Mouse (Mus musculus) cortical plate, adult 2 months (tissue): ENCODE data around the gene Sephs1. TPM values are rescaled to one million over a fixed set of nuclear protein-coding genes. Genes with fewer than 3 reads are reported as not detected.

ENCODE experiments used
- H3K27ac ChIP-seq: fragments of 200-500 bp; 2 replicates; pipeline ENCODE4 v1.5.1; 2012; ENCODE audit warnings: low read length, control low read depth, inconsistent platforms; ENCODE audit not compliant: insufficient read depth
- H3K4me1 ChIP-seq: fragments of 200-500 bp; 2 replicates; pipeline ENCODE4 v1.6.1; 2011; ENCODE audit warnings: low read length; ENCODE audit not compliant: control insufficient read depth, insufficient read depth
- H3K4me3 ChIP-seq: fragments of 200-500 bp; 2 replicates; pipeline ENCODE4 v1.5.1; 2011; ENCODE audit warnings: mild to moderate bottlenecking, low read length, control low read depth; ENCODE audit not compliant: insufficient read depth
- CTCF ChIP-seq: fragments of 200-500 bp; IDR thresholded peaks from 2 replicates; pipeline ENCODE4 v1.5.1; 2011; ENCODE audit warnings: mild to moderate bottlenecking, control low read depth, low read length; ENCODE audit not compliant: insufficient read depth; ENCODE audit errors: extremely low read depth
- POLR2A ChIP-seq: fragments of 200-500 bp; IDR thresholded peaks from 2 replicates; pipeline ENCODE4 v1.6.1; 2011; ENCODE audit warnings: mild to moderate bottlenecking, low read length, control low read depth; ENCODE audit not compliant: insufficient read depth; ENCODE audit errors: extremely low read depth
- polyA plus RNA-seq: library from polyadenylated mRNA; depleted of rRNA; stranded (reverse); fragments of >200 nt; gene quantifications from 2 replicates; pipeline ENCODE4 v1.2.3, GENCODE M21; 2012; rRNA removed

Gene Sephs1
- 16.7 and 17.5 TPM in 2 replicates for polyA plus RNA-seq

DNA sequence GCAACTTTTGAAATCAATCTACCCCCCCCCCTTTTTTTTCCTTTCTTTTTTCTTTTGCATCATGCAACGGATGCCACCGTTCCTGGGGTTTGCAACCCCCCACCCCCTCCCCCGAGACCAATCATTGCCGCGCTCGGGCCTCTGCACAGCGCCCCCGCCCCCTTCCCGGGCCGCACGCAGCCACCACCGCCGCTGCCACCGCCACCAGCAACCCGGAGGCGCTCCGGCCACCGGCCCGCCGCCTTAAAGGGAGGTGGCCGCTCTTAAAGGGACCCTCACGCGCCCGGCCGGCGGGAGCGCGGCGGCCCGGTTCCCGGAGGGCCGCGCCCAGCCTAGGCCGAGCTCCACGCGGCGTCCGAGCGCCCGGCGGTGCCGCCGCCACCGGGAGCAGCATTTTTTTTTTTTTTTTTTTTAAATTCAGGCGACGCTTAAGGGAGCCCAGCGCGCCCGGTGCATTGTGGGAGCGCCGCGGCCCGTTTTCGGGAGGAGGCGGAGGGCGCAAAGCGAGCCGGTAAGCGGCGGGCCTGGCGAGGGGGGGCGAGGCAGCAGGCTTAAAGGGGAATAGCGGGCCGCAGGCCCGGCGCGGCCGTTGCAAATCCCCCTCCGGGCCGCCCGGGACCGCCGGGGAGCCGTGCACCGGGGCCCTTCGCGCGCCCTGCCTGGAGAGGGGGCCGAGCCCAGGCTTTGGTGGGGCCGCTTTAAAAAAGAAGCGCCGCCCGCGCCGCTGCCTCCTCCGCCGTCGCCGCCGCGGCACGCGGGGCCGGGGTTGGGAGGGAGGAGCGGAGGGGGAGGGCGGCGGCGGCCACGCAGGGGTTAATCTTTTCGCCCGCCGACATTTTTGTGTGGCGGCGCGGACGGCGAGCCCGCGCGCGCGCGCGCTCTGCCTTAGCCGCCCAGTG lies at the start of gene Sephs1:
TSS of gene Sephs1 (plus strand) at position 215 of the 899 bp plus-strand sequence.
- TF ChIP-seq CTCF (no peak), POLR2A (no peak)
- peaks cover 4% of the 10 kb centered on the region for H3K4me1 ChIP-seq
- H3K27ac ChIP-seq = peak within 1 kb of the TSS; percentile 96
- peak within 1 kb of the TSS; percentile 84 for H3K4me3 ChIP-seq

DNA sequence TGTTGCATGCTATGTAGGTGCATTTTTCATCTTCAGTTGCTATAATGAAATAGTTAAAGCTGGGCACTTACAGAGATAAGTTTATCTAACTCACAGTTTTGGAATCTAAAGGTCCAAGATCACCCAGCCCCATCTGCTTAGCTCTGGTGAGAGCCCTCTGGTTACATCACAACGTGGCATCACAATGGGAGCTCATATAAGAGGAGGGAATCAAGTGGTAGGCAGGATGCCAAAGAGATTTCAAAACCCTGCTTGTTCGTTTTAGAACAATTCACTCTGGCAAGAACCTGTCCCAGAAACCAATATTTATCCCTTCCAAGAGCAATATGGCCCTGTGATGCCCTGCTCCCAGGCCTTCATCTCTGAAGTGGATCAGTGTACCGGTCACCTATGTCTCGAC lies 49.2 kb upstream of the Sephs1 start:
- Histone ChIP-seq H3K4me1 (no peaks in the 10 kb centered on the region), H3K4me3 (no peak overlapping the region), H3K27ac (no peak overlapping the region)
- TF ChIP-seq CTCF = no peak
- TF ChIP-seq POLR2A = no peak

DNA sequence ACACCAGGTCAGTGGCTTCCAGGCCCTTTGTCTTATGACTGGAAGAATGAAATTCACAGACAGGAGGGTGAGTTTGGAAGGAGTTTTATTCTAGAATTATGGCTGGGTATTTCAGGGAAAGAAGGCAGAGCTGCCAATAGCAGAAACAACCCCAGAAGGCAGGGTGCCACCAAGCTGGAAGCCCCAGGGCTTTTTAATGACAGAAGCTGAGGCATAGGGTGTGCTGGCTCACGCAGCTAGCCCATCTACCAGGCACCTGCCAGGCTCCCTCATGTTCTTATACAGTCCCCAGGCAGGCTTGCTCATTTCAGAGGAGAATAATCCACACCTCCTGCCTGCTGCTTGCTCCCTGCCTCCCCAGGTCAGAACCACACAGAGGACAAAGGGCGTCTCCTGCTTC lies 31.9 kb upstream of the Sephs1 start:
- no peaks in the 10 kb centered on the region for H3K4me1 ChIP-seq
- no peak for TF ChIP-seq POLR2A
- TF ChIP-seq CTCF = no peak
- H3K4me3 ChIP-seq = no peak overlapping the region

DNA sequence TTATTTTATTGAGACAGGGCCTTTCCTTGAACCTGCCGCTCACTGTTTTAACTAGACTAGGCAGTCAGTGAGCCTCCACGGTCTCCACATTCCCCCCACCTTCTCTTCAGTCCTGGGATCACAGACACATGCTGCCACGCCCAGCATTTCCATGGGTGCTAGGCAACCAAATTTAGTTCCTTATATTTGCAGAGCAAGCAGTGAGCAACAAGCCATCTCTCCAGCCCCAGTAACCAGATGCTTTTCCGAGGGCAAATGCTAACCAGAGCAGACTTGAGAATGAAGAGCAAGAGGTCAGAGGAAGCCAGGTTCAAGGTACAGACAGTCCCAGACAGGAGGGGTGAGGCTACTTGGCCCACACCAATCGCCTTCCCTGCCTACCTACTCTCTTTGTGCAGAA lies 24.2 kb upstream of the Sephs1 start:
- Histone ChIP-seq H3K27ac (no peak overlapping the region), H3K4me3 (no peak overlapping the region), H3K4me1 (no peaks in the 10 kb centered on the region)
- TF ChIP-seq CTCF (no peak), POLR2A (no peak)

More for the DNA sequence above, 31.9 kb upstream of the Sephs1 start:
- H3K27ac ChIP-seq = no peak overlapping the region

DNA sequence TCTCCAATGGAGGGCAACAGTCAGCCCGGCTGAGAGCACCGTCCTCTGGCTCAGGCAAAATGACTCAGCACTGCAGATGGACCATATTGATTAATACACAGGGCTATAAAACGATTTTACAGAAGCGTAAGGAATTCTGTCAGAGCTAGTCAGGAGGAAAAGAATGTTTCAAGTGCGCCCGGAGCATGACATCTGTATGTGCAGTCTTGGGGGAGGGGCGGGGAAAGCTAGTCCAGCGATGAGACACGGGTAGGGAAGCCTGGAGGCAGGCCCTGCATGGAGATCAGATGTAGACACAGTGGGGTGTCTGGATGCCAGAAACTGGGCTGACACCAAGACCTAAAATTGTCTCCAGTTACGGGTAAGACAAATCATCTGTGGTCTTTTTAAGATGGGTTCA lies 23.2 kb upstream of the Sephs1 start:
- Histone ChIP-seq H3K27ac (no peak overlapping the region), H3K4me3 (no peak overlapping the region), H3K4me1 (no peaks in the 10 kb centered on the region)
- TF ChIP-seq POLR2A = no peak
- TF ChIP-seq CTCF = no peak

DNA sequence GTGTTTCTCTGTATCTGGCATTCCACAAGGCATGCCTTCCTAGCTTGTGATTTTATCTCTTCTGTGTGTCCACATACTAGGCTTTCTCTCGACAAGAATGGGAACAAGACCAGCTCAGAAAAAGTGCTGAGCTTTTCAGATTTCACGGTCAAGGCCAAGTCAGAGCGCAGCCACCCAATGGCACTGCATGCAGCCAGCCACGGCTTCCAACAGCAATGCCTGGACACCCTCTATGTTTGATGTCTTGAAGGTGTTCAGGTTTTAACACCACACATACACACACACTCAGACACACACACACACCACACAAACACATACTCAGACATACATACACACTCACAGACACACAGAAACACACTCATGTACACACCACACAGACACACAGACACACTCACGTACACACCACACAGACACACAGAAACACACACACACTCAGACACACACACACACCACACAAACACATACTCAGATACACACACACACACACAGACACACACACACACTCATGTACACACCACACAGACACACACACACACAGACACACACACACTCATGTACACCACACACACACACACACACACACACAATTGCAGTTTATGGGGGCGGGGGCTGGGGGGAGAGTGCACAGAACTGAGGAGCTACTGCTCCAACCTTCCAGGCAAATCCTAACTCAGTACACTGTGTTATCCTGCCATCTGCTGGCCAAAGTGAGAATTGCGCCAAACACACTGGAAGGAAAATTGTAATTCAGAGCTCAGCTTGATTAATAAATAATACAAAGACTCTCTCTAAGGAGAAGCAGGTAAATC lies 17.2 kb upstream of the Sephs1 start:
- peak; percentile 90 for TF ChIP-seq CTCF
- no peak for TF ChIP-seq POLR2A
- Histone ChIP-seq H3K4me1 (peaks cover 2% of the 10 kb centered on the region; the same call in 1 of the 2 replicates), H3K4me3 (no peak overlapping the region), H3K27ac (no peak overlapping the region)

DNA sequence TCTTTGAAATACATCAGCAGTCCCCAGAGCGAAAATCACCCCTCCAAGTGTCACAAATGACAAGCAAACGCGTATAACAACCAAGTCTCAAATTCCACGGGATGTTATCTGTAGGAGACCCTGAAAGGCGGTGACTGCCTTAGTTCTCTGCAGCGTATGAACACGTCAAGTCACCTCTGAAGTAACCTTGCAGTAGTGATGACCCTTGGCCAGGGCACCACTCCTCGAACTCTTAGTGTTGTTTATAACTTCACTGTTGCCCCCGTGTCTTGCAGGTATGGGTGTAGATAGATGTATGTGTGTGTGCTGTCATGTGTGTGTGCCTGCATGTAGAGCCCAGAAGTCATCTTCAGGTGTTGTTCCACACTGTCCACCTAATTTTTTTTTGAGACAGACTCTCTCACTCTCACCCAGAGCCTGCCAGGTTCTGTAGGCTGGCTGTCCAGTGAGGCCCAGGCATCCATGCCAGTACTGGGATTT lies 16.5 kb upstream of the Sephs1 start:
- no peak overlapping the region for H3K4me3 ChIP-seq
- no peak overlapping the region for H3K27ac ChIP-seq
- TF ChIP-seq CTCF = no peak
- TF ChIP-seq POLR2A = no peak
- peaks cover 2% of the 10 kb centered on the region; the same call in 1 of the 2 replicates for H3K4me1 ChIP-seq

DNA sequence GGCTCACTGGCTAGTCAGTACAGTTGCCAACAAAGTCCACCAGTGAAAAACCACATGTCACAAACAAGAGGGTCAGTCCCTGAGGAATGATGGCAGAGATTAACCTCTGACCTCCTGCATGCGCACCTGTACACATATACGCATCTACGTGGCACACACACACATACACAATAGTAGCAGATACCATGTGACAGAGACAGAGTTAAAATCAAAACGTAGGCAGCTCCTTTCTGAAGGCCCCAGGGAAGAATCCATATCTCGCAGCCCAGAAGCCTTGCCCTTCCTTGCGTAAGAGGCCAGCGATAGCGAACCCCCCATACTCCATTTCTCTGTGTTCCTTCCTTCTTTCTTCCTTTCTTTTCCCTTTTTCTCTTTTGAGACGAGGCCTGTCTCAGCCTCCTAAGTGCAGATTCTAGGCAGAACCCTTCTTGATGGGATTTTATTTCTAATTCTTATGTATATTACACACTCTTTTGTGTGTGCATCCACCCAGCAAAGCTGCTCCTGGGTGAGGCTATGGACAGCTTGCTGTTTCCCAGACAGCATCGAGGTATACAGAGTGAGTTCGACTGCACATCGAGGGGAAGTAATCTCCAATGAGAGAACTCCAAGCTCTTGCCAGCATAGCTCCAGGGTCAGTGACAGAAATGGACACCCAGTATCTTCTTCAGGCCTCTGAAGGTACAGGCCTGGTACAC lies 13.2 kb upstream of the Sephs1 start:
- Histone ChIP-seq H3K4me1 (peaks cover 2% of the 10 kb centered on the region; the same call in 1 of the 2 replicates), H3K4me3 (no peak overlapping the region), H3K27ac (no peak overlapping the region)
- no peak for TF ChIP-seq CTCF
- TF ChIP-seq POLR2A = no peak

DNA sequence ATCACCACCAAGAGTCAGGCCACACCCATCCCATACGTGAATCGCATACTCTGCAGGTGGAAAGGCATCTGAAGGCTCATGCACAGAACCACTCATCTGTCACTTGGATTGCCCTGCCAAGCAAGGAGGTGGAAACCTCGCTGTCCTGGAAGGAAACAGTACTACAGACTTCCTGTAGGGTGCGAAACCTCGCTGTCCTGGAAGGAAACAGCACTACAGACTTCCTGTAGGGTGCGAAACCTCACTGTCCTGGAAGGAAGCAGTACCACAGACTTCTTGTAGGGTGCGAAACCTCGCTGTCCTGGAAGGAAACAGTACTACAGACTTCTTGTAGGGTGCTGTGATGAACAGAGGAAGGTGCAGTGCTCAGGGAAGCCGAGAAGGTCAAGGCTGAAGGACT lies 8.6 kb upstream of the Sephs1 start:
- Histone ChIP-seq H3K27ac (no peak overlapping the region), H3K4me3 (no peak overlapping the region), H3K4me1 (no peaks in the 10 kb centered on the region)
- no peak for TF ChIP-seq POLR2A
- TF ChIP-seq CTCF = no peak
